Mouse (Mus musculus): ENCODE results near the gene Syn2. TPM values are rescaled to one million over a fixed set of nuclear protein-coding genes. Genes with fewer than 3 reads are reported as not detected.

Syn2 gene
- total and polyA plus RNA-seq, 3 experiments, result 4.4 to 5.4 (median 4.5) TPM

GRCm38 (mm10) chr6:115286441-115286840 lies 151.7 kb downstream of the Syn2 start:
- intact Hi-C loops (cut with DNase I), result no loop called here
- H3K36me3 ChIP-seq (ENCODE audit: control insufficient read depth, insufficient read depth, low read length), result no peaks in the 10 kb centered on the region; the same call in 1 of the 2 replicates
- 78% methylated on average over 6 of the region's 6 CpGs for WGBS
- H3K79me2 ChIP-seq (replicated peaks; ENCODE audit: control insufficient read depth, insufficient read depth, low read length), result no peaks in the 10 kb centered on the region
- no peak for DNase-seq
- peaks cover 1% of the 10 kb centered on the region for H3K4me1 ChIP-seq (ENCODE audit: control insufficient read depth, insufficient read depth, low read length)
- H3K9ac ChIP-seq (ENCODE audit: low read depth, low read length), result no peak overlapping the region
- H3K27me3 ChIP-seq (ENCODE audit: control insufficient read depth, insufficient read depth, low read length), result no peaks in the 10 kb centered on the region
- TF ChIP-seq CTCF (IDR thresholded peaks at IDR 0.05) (no peak), POLR2A (IDR thresholded peaks at IDR 0.05; ENCODE audit: insufficient read depth, low read depth, low read length) (no peak), EP300 (IDR thresholded peaks at IDR 0.05; ENCODE audit: insufficient read depth, low read depth, low read length) (no peak)
- no peak overlapping the region for H3K27ac ChIP-seq
- H3K4me3 ChIP-seq, result no peak overlapping the region

- H3K9ac ChIP-seq (ENCODE audit: low read depth, low read length), result no peak overlapping the region
- no peaks in the 10 kb centered on the region; the same call in 1 of the 2 replicates for H3K36me3 ChIP-seq (ENCODE audit: control insufficient read depth, insufficient read depth, low read length)
- H3K4me1 ChIP-seq (ENCODE audit: control insufficient read depth, insufficient read depth, low read length), result peaks cover 1% of the 10 kb centered on the region
- no peaks in the 10 kb centered on the region for H3K27me3 ChIP-seq (ENCODE audit: control insufficient read depth, insufficient read depth, low read length)
- no peaks in the 10 kb centered on the region for H3K79me2 ChIP-seq (replicated peaks; ENCODE audit: control insufficient read depth, insufficient read depth, low read length)
- no peak overlapping the region for H3K4me3 ChIP-seq
- 85% methylated on average over 3 of the region's 3 CpGs for WGBS
- DNase-seq, result no peak
- intact Hi-C loops (cut with DNase I), result no loop called here
- TF ChIP-seq CTCF (IDR thresholded peaks at IDR 0.05) (no peak), EP300 (IDR thresholded peaks at IDR 0.05; ENCODE audit: insufficient read depth, low read depth, low read length) (no peak), POLR2A (IDR thresholded peaks at IDR 0.05; ENCODE audit: insufficient read depth, low read depth, low read length) (no peak)
- no peak overlapping the region for H3K27ac ChIP-seq
Measured at GRCm38 (mm10) chr6:115288223-115288622, 153.5 kb downstream of the Syn2 start.

DNA sequence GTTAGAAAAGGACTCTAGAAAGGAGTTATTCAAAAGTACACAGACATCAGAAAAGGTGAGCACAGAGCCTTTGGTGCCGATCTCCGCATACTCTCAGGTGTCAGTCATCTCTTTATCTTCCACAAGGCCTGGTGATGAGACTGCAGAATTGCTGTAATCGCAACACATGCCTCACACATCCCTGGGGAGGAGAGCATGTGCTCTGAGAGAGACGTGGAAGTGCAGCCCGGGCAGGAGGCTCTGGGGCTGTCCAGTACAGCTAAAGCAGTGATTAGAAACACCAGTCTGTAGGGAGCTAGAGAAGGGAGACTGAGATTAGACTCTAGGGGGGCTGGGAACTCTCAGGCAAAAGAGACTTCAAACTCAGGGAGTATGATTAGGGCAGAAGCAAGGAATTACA lies 155.9 kb downstream of the Syn2 start:
- Histone ChIP-seq H3K9ac (ENCODE audit: low read depth, low read length) (no peak overlapping the region), H3K4me3 (no peak overlapping the region), H3K27ac (no peak overlapping the region), H3K36me3 (ENCODE audit: control insufficient read depth, insufficient read depth, low read length) (no peaks in the 10 kb centered on the region; the same call in 1 of the 2 replicates), H3K27me3 (ENCODE audit: control insufficient read depth, insufficient read depth, low read length) (no peaks in the 10 kb centered on the region), H3K4me1 (ENCODE audit: control insufficient read depth, insufficient read depth, low read length) (peaks cover 1% of the 10 kb centered on the region), H3K79me2 (replicated peaks; ENCODE audit: control insufficient read depth, insufficient read depth, low read length) (no peaks in the 10 kb centered on the region)
- intact Hi-C loops (cut with DNase I), result no loop called here
- no peak for TF ChIP-seq POLR2A (IDR thresholded peaks at IDR 0.05; ENCODE audit: insufficient read depth, low read depth, low read length)
- TF ChIP-seq CTCF (IDR thresholded peaks at IDR 0.05), result no peak
- TF ChIP-seq EP300 (IDR thresholded peaks at IDR 0.05; ENCODE audit: insufficient read depth, low read depth, low read length), result no peak
- WGBS, result 41% methylated on average over 5 of the region's 5 CpGs
- no peak for DNase-seq

GRCm38 (mm10) chr6:115291068-115291467 lies 156.4 kb downstream of the Syn2 start:
- no peaks in the 10 kb centered on the region for H3K27me3 ChIP-seq (ENCODE audit: control insufficient read depth, insufficient read depth, low read length)
- H3K9ac ChIP-seq (ENCODE audit: low read depth, low read length), result no peak overlapping the region
- no peaks in the 10 kb centered on the region for H3K79me2 ChIP-seq (replicated peaks; ENCODE audit: control insufficient read depth, insufficient read depth, low read length)
- intact Hi-C loops (cut with DNase I), result no loop called here
- H3K36me3 ChIP-seq (ENCODE audit: control insufficient read depth, insufficient read depth, low read length), result no peaks in the 10 kb centered on the region; the same call in 1 of the 2 replicates
- DNase-seq, result no peak
- TF ChIP-seq EP300 (IDR thresholded peaks at IDR 0.05; ENCODE audit: insufficient read depth, low read depth, low read length), result no peak
- TF ChIP-seq CTCF (IDR thresholded peaks at IDR 0.05), result no peak
- TF ChIP-seq POLR2A (IDR thresholded peaks at IDR 0.05; ENCODE audit: insufficient read depth, low read depth, low read length), result no peak
- peaks cover 1% of the 10 kb centered on the region for H3K4me1 ChIP-seq (ENCODE audit: control insufficient read depth, insufficient read depth, low read length)
- no peak overlapping the region for H3K27ac ChIP-seq
- H3K4me3 ChIP-seq, result no peak overlapping the region
- WGBS, result 71% methylated on average over 2 of the region's 2 CpGs

DNA sequence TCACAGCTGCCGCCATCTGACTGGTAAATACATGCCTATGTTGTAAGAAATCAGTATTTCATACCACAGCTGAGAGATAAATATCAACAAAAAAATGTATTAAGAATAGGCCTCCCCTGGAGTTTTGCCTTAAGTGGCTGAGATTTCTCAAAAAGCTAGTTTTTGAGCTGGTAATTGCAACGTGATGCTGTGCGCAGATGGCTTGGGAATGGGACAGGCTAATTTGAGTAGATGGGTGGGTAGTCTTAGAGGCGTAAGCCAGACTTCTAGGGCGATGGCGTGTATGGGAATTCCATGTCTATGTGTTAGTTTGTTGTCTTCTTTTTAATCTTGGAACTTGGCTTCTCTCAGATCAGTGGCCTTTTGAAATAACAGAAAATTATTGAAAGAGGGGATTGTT lies 157.1 kb downstream of the Syn2 start:
- H3K9ac ChIP-seq (ENCODE audit: low read depth, low read length), result no peak overlapping the region

DNA sequence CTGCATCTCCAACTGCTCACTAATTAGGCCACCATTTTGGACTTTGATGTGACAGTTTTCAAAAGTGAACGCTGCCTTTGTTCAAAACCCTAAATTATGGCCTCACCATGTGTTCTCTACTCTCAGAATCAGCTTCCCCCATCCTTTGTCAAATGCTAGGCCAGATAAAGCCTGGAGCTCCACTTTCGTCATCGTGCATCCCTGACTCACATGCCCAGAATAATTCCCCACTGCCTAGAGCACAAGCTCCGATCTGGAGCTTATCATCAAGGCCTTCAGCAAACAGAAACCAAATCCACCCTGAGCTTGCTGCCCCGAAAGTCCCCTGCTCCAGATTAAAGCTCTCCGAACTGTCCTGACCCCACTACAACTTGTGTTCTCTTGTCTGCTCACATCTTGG lies 157.9 kb downstream of the Syn2 start:
- intact Hi-C loops (cut with DNase I), result no loop called here

More for the DNA sequence above, 157.1 kb downstream of the Syn2 start:
- H3K36me3 ChIP-seq (ENCODE audit: control insufficient read depth, insufficient read depth, low read length), result no peaks in the 10 kb centered on the region; the same call in 1 of the 2 replicates
- WGBS, result 96% methylated on average over 6 of the region's 6 CpGs
- TF ChIP-seq POLR2A (IDR thresholded peaks at IDR 0.05; ENCODE audit: insufficient read depth, low read depth, low read length) (no peak), EP300 (IDR thresholded peaks at IDR 0.05; ENCODE audit: insufficient read depth, low read depth, low read length) (no peak), CTCF (IDR thresholded peaks at IDR 0.05) (no peak)
- H3K79me2 ChIP-seq (replicated peaks; ENCODE audit: control insufficient read depth, insufficient read depth, low read length), result no peaks in the 10 kb centered on the region
- no peak overlapping the region for H3K4me3 ChIP-seq
- H3K4me1 ChIP-seq (ENCODE audit: control insufficient read depth, insufficient read depth, low read length), result peaks cover 1% of the 10 kb centered on the region
- DNase-seq, result no peak
- H3K27ac ChIP-seq, result no peak overlapping the region
- H3K27me3 ChIP-seq (ENCODE audit: control insufficient read depth, insufficient read depth, low read length), result no peaks in the 10 kb centered on the region
- intact Hi-C loops (cut with DNase I), result no loop called here

More for the DNA sequence above, 157.9 kb downstream of the Syn2 start:
- H3K9ac ChIP-seq (ENCODE audit: low read depth, low read length), result no peak overlapping the region
- H3K79me2 ChIP-seq (replicated peaks; ENCODE audit: control insufficient read depth, insufficient read depth, low read length), result no peaks in the 10 kb centered on the region
- no peak for DNase-seq
- no peak overlapping the region for H3K4me3 ChIP-seq
- H3K36me3 ChIP-seq (ENCODE audit: control insufficient read depth, insufficient read depth, low read length), result no peaks in the 10 kb centered on the region
- 59% methylated on average over 6 of the region's 6 CpGs for WGBS
- H3K27ac ChIP-seq, result no peak overlapping the region
- peaks cover under 1% of the 10 kb centered on the region for H3K4me1 ChIP-seq (ENCODE audit: control insufficient read depth, insufficient read depth, low read length)
- H3K27me3 ChIP-seq (ENCODE audit: control insufficient read depth, insufficient read depth, low read length), result no peaks in the 10 kb centered on the region
- TF ChIP-seq CTCF (IDR thresholded peaks at IDR 0.05), result no peak
- no peak for TF ChIP-seq EP300 (IDR thresholded peaks at IDR 0.05; ENCODE audit: insufficient read depth, low read depth, low read length)
- TF ChIP-seq POLR2A (IDR thresholded peaks at IDR 0.05; ENCODE audit: insufficient read depth, low read depth, low read length), result no peak
